Mouse (Mus musculus): ENCODE measurements around the gene Sipa1l2. TPM values are rescaled to one million over a fixed set of nuclear protein-coding genes. Genes with fewer than 3 reads are reported as not detected.
A peak's percentile ranks its signal among the peaks of the same experiment; 100 is the strongest.
"Not testable (repeated sequence)": the region's sequence is repeated elsewhere in the genome, so short reads cannot be mapped to it uniquely, and the experiment has no call there.

Gene Sipa1l2
- polyA plus RNA-seq, 1 experiment from 2014 or later: 25.1 TPM

DNA sequence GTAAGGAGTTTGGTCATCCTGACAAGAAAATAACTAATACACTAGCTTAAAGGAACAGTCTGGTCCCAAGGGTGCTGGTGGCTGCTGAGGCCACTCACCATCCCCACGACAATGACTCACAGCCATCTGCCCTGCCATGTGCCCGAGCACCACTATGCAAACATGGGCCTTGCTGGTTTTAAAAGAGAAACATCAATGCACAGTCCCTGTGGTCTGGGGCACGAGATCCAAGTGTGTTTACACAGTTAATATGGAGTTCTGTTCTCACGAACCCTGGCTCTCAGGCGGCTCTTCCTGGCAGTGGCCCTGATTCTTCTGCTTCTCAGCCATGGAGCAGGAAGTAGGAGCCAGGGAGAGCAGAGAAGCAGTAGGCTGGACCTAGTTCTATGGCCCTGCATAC, 159.0 kb downstream of the Sipa1l2 start:
- no peak overlapping the region for H3K27ac ChIP-seq (replicated peaks; ENCODE audit: low read depth, low read length)
- 78% methylated on average over 5 of the region's 5 CpGs for WGBS
- DNase-seq: no peak
- H3K36me3 ChIP-seq (ENCODE audit: control insufficient read depth, insufficient read depth, low read length): no peaks in the 10 kb centered on the region
- peaks cover 22% of the 10 kb centered on the region for H3K4me1 ChIP-seq (ENCODE audit: control insufficient read depth, insufficient read depth, low read length)
- H3K4me3 ChIP-seq (replicated peaks; ENCODE audit: low read depth, low read length): no peak overlapping the region
- no peak overlapping the region for H3K9ac ChIP-seq (replicated peaks; ENCODE audit: low read length)
- no peak for ATAC-seq (ENCODE audit: low FRiP score, low TSS enrichment)
- no peaks in the 10 kb centered on the region for H3K27me3 ChIP-seq (ENCODE audit: control insufficient read depth, insufficient read depth, low read length)
- H3K4me2 ChIP-seq (ENCODE audit: low read length): no peak overlapping the region
- no peaks in the 10 kb centered on the region for H3K9me3 ChIP-seq (ENCODE audit: control insufficient read depth, low read length)

- ATAC-seq (ENCODE audit: low FRiP score, low TSS enrichment) (peak; percentile 31; the same call in 1 of the 2 replicates), DNase-seq (peak; percentile 59)
- Histone ChIP-seq H3K9me3 (ENCODE audit: control insufficient read depth, low read length) (no peaks in the 10 kb centered on the region; the same call in 1 of the 2 replicates), H3K36me3 (ENCODE audit: control insufficient read depth, insufficient read depth, low read length) (no peaks in the 10 kb centered on the region), H3K4me3 (replicated peaks; ENCODE audit: low read depth, low read length) (no peak overlapping the region), H3K9ac (replicated peaks; ENCODE audit: low read length) (no peak overlapping the region), H3K4me2 (ENCODE audit: low read length) (no peak overlapping the region), H3K27me3 (ENCODE audit: control insufficient read depth, insufficient read depth, low read length) (no peaks in the 10 kb centered on the region), H3K4me1 (ENCODE audit: control insufficient read depth, insufficient read depth, low read length) (peaks cover 13% of the 10 kb centered on the region; the same call in 1 of the 2 replicates), H3K27ac (replicated peaks; ENCODE audit: low read depth, low read length) (0 out of 2 replicates have a peak overlapping the region, but pooled peaks have one; percentile 13)
- WGBS: 17% methylated on average over 9 of the region's 9 CpGs
Measured at GRCm38 (mm10) chr8:125407672-125408071, 161.9 kb downstream of the Sipa1l2 start.

GRCm38 (mm10) chr8:125406453-125406852, 163.2 kb downstream of the Sipa1l2 start:
- Histone ChIP-seq H3K4me3 (replicated peaks; ENCODE audit: low read depth, low read length) (no peak overlapping the region), H3K4me2 (ENCODE audit: low read length) (no peak overlapping the region), H3K36me3 (ENCODE audit: control insufficient read depth, insufficient read depth, low read length) (no peaks in the 10 kb centered on the region), H3K27me3 (ENCODE audit: control insufficient read depth, insufficient read depth, low read length) (no peaks in the 10 kb centered on the region), H3K9ac (replicated peaks; ENCODE audit: low read length) (no peak overlapping the region), H3K27ac (replicated peaks; ENCODE audit: low read depth, low read length) (no peak overlapping the region), H3K4me1 (ENCODE audit: control insufficient read depth, insufficient read depth, low read length) (peaks cover 13% of the 10 kb centered on the region; the same call in 1 of the 2 replicates), H3K9me3 (ENCODE audit: control insufficient read depth, low read length) (no peaks in the 10 kb centered on the region; the same call in 1 of the 2 replicates)
- DNase-seq (no peak), ATAC-seq (ENCODE audit: low FRiP score, low TSS enrichment) (no peak)
- WGBS: 59% methylated on average over 5 of the region's 5 CpGs

- Histone ChIP-seq H3K27ac (replicated peaks; ENCODE audit: low read depth, low read length) (no peak overlapping the region), H3K4me2 (ENCODE audit: low read length) (no peak overlapping the region), H3K4me3 (replicated peaks; ENCODE audit: low read depth, low read length) (no peak overlapping the region), H3K36me3 (ENCODE audit: control insufficient read depth, insufficient read depth, low read length) (no peaks in the 10 kb centered on the region), H3K27me3 (ENCODE audit: control insufficient read depth, insufficient read depth, low read length) (no peaks in the 10 kb centered on the region), H3K4me1 (ENCODE audit: control insufficient read depth, insufficient read depth, low read length) (no peaks in the 10 kb centered on the region), H3K9ac (replicated peaks; ENCODE audit: low read length) (no peak overlapping the region), H3K9me3 (ENCODE audit: control insufficient read depth, low read length) (no peaks in the 10 kb centered on the region; the same call in 1 of the 2 replicates)
- DNase-seq (no peak), ATAC-seq (ENCODE audit: low FRiP score, low TSS enrichment) (no peak)
- 92% methylated on average over 3 of the region's 3 CpGs for WGBS
Measured at GRCm38 (mm10) chr8:125401350-125401749, 168.3 kb downstream of the Sipa1l2 start.

DNA sequence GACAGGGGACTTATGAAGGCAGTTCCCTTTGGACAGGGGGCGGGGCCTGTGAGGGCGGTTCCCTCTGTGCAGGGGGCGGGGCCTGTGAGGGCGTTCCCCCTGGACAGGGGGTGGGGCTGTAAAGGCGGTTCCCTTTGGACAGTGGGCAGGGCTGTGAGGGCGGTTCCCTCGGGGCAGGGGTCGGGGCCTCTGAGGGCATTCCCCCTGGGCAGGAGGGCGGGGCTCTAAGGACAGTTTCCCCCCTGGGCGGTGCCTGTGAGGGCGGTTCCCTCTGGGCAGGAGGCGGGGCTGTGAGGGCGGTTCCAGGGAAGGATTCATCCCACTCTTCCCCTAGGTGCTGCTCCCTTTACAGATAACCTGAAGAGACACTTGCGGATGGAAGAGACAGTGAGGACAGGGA, 171.6 kb downstream of the Sipa1l2 start:
- WGBS: 44% methylated on average over 12 of the region's 14 CpGs
- no peaks in the 10 kb centered on the region for H3K27me3 ChIP-seq (ENCODE audit: control insufficient read depth, insufficient read depth, low read length)
- H3K4me1 ChIP-seq (ENCODE audit: control insufficient read depth, insufficient read depth, low read length): no peaks in the 10 kb centered on the region
- H3K4me2 ChIP-seq (ENCODE audit: low read length): no peak overlapping the region
- no peak for ATAC-seq (ENCODE audit: low FRiP score, low TSS enrichment)
- no peak overlapping the region for H3K9ac ChIP-seq (replicated peaks; ENCODE audit: low read length)
- H3K36me3 ChIP-seq (ENCODE audit: control insufficient read depth, insufficient read depth, low read length): no peaks in the 10 kb centered on the region
- H3K27ac ChIP-seq (replicated peaks; ENCODE audit: low read depth, low read length): no peak overlapping the region
- no peak overlapping the region for H3K4me3 ChIP-seq (replicated peaks; ENCODE audit: low read depth, low read length)
- no peaks in the 10 kb centered on the region for H3K9me3 ChIP-seq (ENCODE audit: control insufficient read depth, low read length)
- DNase-seq: no peak

GRCm38 (mm10) chr8:125395682-125396081, 173.9 kb downstream of the Sipa1l2 start:
- not testable (repeated sequence) for H3K27me3 ChIP-seq (ENCODE audit: control insufficient read depth, insufficient read depth, low read length); H3K4me3 ChIP-seq (replicated peaks; ENCODE audit: low read depth, low read length); DNase-seq; H3K27ac ChIP-seq (replicated peaks; ENCODE audit: low read depth, low read length); H3K9ac ChIP-seq (replicated peaks; ENCODE audit: low read length); ATAC-seq (ENCODE audit: low FRiP score, low TSS enrichment); H3K36me3 ChIP-seq (ENCODE audit: control insufficient read depth, insufficient read depth, low read length); H3K4me2 ChIP-seq (ENCODE audit: low read length); H3K9me3 ChIP-seq (ENCODE audit: control insufficient read depth, low read length); H3K4me1 ChIP-seq (ENCODE audit: control insufficient read depth, insufficient read depth, low read length)
- WGBS: 72% methylated on average over 8 of the region's 8 CpGs

- no peaks in the 10 kb centered on the region for H3K36me3 ChIP-seq (ENCODE audit: control insufficient read depth, insufficient read depth, low read length)
- no peak overlapping the region for H3K4me3 ChIP-seq (replicated peaks; ENCODE audit: low read depth, low read length)
- peaks cover 5% of the 10 kb centered on the region for H3K4me1 ChIP-seq (ENCODE audit: control insufficient read depth, insufficient read depth, low read length)
- H3K27ac ChIP-seq (replicated peaks; ENCODE audit: low read depth, low read length): no peak overlapping the region
- H3K27me3 ChIP-seq (ENCODE audit: control insufficient read depth, insufficient read depth, low read length): no peaks in the 10 kb centered on the region
- H3K4me2 ChIP-seq (ENCODE audit: low read length): no peak overlapping the region
- WGBS: 77% methylated on average over 8 of the region's 8 CpGs
- DNase-seq (no peak), ATAC-seq (ENCODE audit: low FRiP score, low TSS enrichment) (no peak)
- no peak overlapping the region for H3K9ac ChIP-seq (replicated peaks; ENCODE audit: low read length)
- H3K9me3 ChIP-seq (ENCODE audit: control insufficient read depth, low read length): no peaks in the 10 kb centered on the region
Measured at GRCm38 (mm10) chr8:125395032-125395431, 174.6 kb downstream of the Sipa1l2 start.

GRCm38 (mm10) chr8:125391685-125392084, 177.9 kb downstream of the Sipa1l2 start:
- Histone ChIP-seq H3K9me3 (ENCODE audit: control insufficient read depth, low read length) (no peaks in the 10 kb centered on the region), H3K4me2 (ENCODE audit: low read length) (no peak overlapping the region), H3K36me3 (ENCODE audit: control insufficient read depth, insufficient read depth, low read length) (no peaks in the 10 kb centered on the region), H3K4me3 (replicated peaks; ENCODE audit: low read depth, low read length) (no peak overlapping the region), H3K4me1 (ENCODE audit: control insufficient read depth, insufficient read depth, low read length) (peaks cover 7% of the 10 kb centered on the region), H3K27ac (replicated peaks; ENCODE audit: low read depth, low read length) (no peak overlapping the region), H3K27me3 (ENCODE audit: control insufficient read depth, insufficient read depth, low read length) (no peaks in the 10 kb centered on the region), H3K9ac (replicated peaks; ENCODE audit: low read length) (no peak overlapping the region)
- DNase-seq (no peak), ATAC-seq (ENCODE audit: low FRiP score, low TSS enrichment) (no peak)
- WGBS: 68% methylated on average over 7 of the region's 7 CpGs

- Histone ChIP-seq H3K4me3 (replicated peaks; ENCODE audit: low read depth, low read length) (no peak overlapping the region), H3K9me3 (ENCODE audit: control insufficient read depth, low read length) (no peaks in the 10 kb centered on the region), H3K27ac (replicated peaks; ENCODE audit: low read depth, low read length) (no peak overlapping the region), H3K36me3 (ENCODE audit: control insufficient read depth, insufficient read depth, low read length) (no peaks in the 10 kb centered on the region), H3K4me1 (ENCODE audit: control insufficient read depth, insufficient read depth, low read length) (peaks cover 11% of the 10 kb centered on the region), H3K4me2 (ENCODE audit: low read length) (no peak overlapping the region), H3K27me3 (ENCODE audit: control insufficient read depth, insufficient read depth, low read length) (no peaks in the 10 kb centered on the region), H3K9ac (replicated peaks; ENCODE audit: low read length) (no peak overlapping the region)
- 74% methylated on average over 8 of the region's 8 CpGs for WGBS
- ATAC-seq (ENCODE audit: low FRiP score, low TSS enrichment): no peak
- DNase-seq: no peak
Measured at GRCm38 (mm10) chr8:125391271-125391670, 178.3 kb downstream of the Sipa1l2 start.
